Mouse (Mus musculus) ES-E14 (cell line): ENCODE results near the gene Grap2.

ENCODE experiments used
- CHD2 ChIP-seq: IDR thresholded peaks from 2 replicates; pipeline ENCODE4 v1.6.1; 2014; ENCODE audit warnings: mild to moderate bottlenecking, low read depth, low read length, inconsistent platforms
- HCFC1 ChIP-seq: IDR thresholded peaks from 2 replicates; pipeline ENCODE4 v1.6.1; 2012; ENCODE audit warnings: low read length, inconsistent platforms, borderline replicate concordance; ENCODE audit not compliant: insufficient read depth
- MAFK ChIP-seq: IDR thresholded peaks from 2 replicates; pipeline ENCODE4 v1.6.1; 2014; ENCODE audit warnings: mild to moderate bottlenecking, low read depth, low read length, inconsistent platforms; ENCODE audit not compliant: insufficient read depth

DNA sequence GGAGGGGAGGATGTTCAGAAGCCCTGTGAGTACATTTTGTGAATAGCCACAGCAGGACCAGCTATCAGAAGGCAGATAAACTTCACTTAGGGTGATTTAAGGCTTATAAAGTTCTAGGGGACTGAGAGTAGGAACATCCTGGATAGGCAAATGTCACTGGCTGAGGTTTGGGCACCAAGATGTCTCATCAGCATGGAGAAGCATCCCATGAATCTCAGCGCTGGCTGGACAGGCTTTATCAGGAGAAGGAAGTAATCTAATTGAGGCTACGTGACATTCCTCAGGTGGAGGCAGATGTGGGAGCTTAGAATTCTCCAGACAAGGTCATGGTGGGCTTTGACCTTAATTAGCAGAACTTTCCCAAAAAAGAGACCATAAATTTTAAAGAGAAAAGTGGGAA is 16.4 kb upstream of the Grap2 start:
- TF ChIP-seq MAFK, result no peak
- no peak for TF ChIP-seq HCFC1
- TF ChIP-seq CHD2, result no peak
